Mouse (Mus musculus) stomach, postnatal 0 days (tissue): ENCODE measurements around the gene Grhl1. TPM values are rescaled to one million over a fixed set of nuclear protein-coding genes. Genes with fewer than 3 reads are reported as not detected.

Experiments
- ATAC-seq: fragments of 200-750 bp; cut with Nextera tagmentation; 2 replicates; pipeline ENCODE4 v1.8.0; 2017; ENCODE audit not compliant: low FRiP score, low TSS enrichment
- DNase-seq: peaks from one replicate; pipeline ENCODE4 v3.0.0-alpha.2; 2016; ENCODE audit warnings: low spot score
- H3K27ac ChIP-seq: fragments of 300-500 bp; sonication (generic); replicated peaks from 2 replicates; pipeline ENCODE4 v1.5.1; 2014; ENCODE audit warnings: mild to moderate bottlenecking, control low read depth
- H3K27me3 ChIP-seq: fragments of 300-500 bp; sonication (generic); 2 replicates; pipeline ENCODE4 v1.6.1; 2014; ENCODE audit warnings: low read length; ENCODE audit not compliant: control insufficient read depth, insufficient read depth
- H3K36me3 ChIP-seq: fragments of 300-500 bp; sonication (generic); 2 replicates; pipeline ENCODE4 v1.6.1; 2014; ENCODE audit warnings: low read length, mixed read lengths; ENCODE audit not compliant: control insufficient read depth, insufficient read depth
- H3K4me1 ChIP-seq: fragments of 300-500 bp; sonication (generic); replicated peaks from 2 replicates; pipeline ENCODE4 v1.6.1; 2014; ENCODE audit warnings: antibody characterized with exemption; ENCODE audit not compliant: control insufficient read depth, insufficient read depth
- H3K4me2 ChIP-seq: fragments of 300-500 bp; sonication (generic); replicated peaks from 2 replicates; pipeline ENCODE4 v1.6.1; 2014; ENCODE audit warnings: low read depth, mild to moderate bottlenecking, control low read depth, moderate library complexity
- H3K4me3 ChIP-seq: fragments of 300-500 bp; sonication (generic); 2 replicates; pipeline ENCODE4 v1.5.1; 2014; ENCODE audit warnings: low read depth, low read length, control low read depth
- H3K9ac ChIP-seq: fragments of 300-500 bp; sonication (generic); 2 replicates; pipeline ENCODE4 v1.6.1; 2014; ENCODE audit warnings: mild to moderate bottlenecking, low read length, control low read depth, mixed read lengths
- H3K9me3 ChIP-seq: fragments of 300-500 bp; sonication (generic); 2 replicates; pipeline ENCODE4 v1.6.1; 2016; ENCODE audit warnings: low read length; ENCODE audit not compliant: control insufficient read depth
- CTCF ChIP-seq: IDR thresholded peaks from 2 replicates; pipeline ENCODE4 v1.5.1; 2016; ENCODE audit warnings: antibody characterized with exemption, low read depth, mild to moderate bottlenecking, moderate library complexity
- EP300 ChIP-seq: optimal IDR thresholded peaks from 2 replicates; pipeline ENCODE3; 2016; ENCODE audit warnings: antibody characterized with exemption
- WGBS: fragments of 180-500 bp; shearing (Covaris S2); extraction: QIAGEN DNeasy Blood & Tissue Kit; methylation state at CpG from one replicate; pipeline ENCODE4 v1.1.7; 2014; 5-methylcytosine and 5-hydroxymethylcytosine counted together
- polyA plus RNA-seq: library from polyadenylated mRNA; unstranded; fragments of >200 nt; fragmentation: Nextera tagmentation; extraction: Ambion mirVana; gene quantifications from 2 replicates; pipeline ENCODE4 v1.2.1, GENCODE M21; 2015

Grhl1 gene
- polyA plus RNA-seq, 1 experiment from 2014 or later: 28.9 TPM

GRCm38 (mm10) chr12:24650415-24651062 is 78.5 kb downstream of the Grhl1 start:
- peak overlapping the region; percentile 63 for H3K9ac ChIP-seq
- DNase-seq: no peak

GRCm38 (mm10) chr12:24651063-24651557 is 79.0 kb downstream of the Grhl1 start, which contains the start of gene Klf11:
Gene Klf11 (plus strand): TSS chr12:24651274.
- Histone ChIP-seq H3K36me3 (peaks cover 7% of the 10 kb centered on the region), H3K4me3 (peak within 1 kb of the TSS; percentile 100), H3K4me1 (peaks cover 10% of the 10 kb centered on the region), H3K9me3 (no peaks in the 10 kb centered on the region), H3K9ac (peak within 1 kb of the TSS; percentile 99), H3K27ac (peak within 1 kb of the TSS; percentile 99), H3K27me3 (no peaks in the 10 kb centered on the region), H3K4me2 (peak within 1 kb of the TSS; percentile 60)
- TF ChIP-seq CTCF (no peak), EP300 (peak; percentile 11)
- DNase-seq: peak; percentile 98
- 0% methylated on average over 52 of the region's 68 CpGs for WGBS
- ATAC-seq: peak; percentile 93

More at GRCm38 (mm10) chr12:24650415-24651062, 78.5 kb downstream of the Grhl1 start:
- WGBS: 5% methylated on average over 22 of the region's 22 CpGs
- 0 out of 2 replicates have a peak, but pooled peaks cover 5% of the 10 kb centered on the region for H3K36me3 ChIP-seq
- no peaks in the 10 kb centered on the region for H3K27me3 ChIP-seq
- H3K27ac ChIP-seq: peak overlapping the region; percentile 86
- peak overlapping the region; percentile 60 for H3K4me2 ChIP-seq
- H3K4me1 ChIP-seq: peaks cover 10% of the 10 kb centered on the region
- TF ChIP-seq EP300 (no peak), CTCF (no peak)
- no peak for ATAC-seq
- H3K9me3 ChIP-seq: no peaks in the 10 kb centered on the region
- H3K4me3 ChIP-seq: peak overlapping the region; percentile 100

GRCm38 (mm10) chr12:24651642-24652342 is 79.7 kb downstream of the Grhl1 start:
- Histone ChIP-seq H3K9ac (peak overlapping the region; percentile 99), H3K27me3 (no peaks in the 10 kb centered on the region), H3K9me3 (no peaks in the 10 kb centered on the region)

GRCm38 (mm10) chr12:24654065-24654862 is 82.2 kb downstream of the Grhl1 start:
- DNase-seq (no peak), ATAC-seq (no peak)
- peaks cover 22% of the 10 kb centered on the region for H3K36me3 ChIP-seq
- peaks cover 10% of the 10 kb centered on the region for H3K4me1 ChIP-seq
- H3K9ac ChIP-seq: no peak overlapping the region
- H3K27ac ChIP-seq: no peak overlapping the region
- H3K9me3 ChIP-seq: no peaks in the 10 kb centered on the region
- no peaks in the 10 kb centered on the region for H3K27me3 ChIP-seq
- 78% methylated on average over 16 of the region's 16 CpGs for WGBS
- TF ChIP-seq EP300: no peak
- no peak for TF ChIP-seq CTCF
- H3K4me3 ChIP-seq: no peak overlapping the region
- H3K4me2 ChIP-seq: no peak overlapping the region

More at GRCm38 (mm10) chr12:24651642-24652342, 79.7 kb downstream of the Grhl1 start:
- H3K4me1 ChIP-seq: peaks cover 10% of the 10 kb centered on the region
- 1% methylated on average over 36 of the region's 36 CpGs for WGBS
- peak overlapping the region; percentile 99 for H3K27ac ChIP-seq
- H3K4me2 ChIP-seq: peak overlapping the region; percentile 52
- peak; percentile 86 for ATAC-seq
- H3K4me3 ChIP-seq: peak overlapping the region; percentile 100
- DNase-seq: peak; percentile 98
- H3K36me3 ChIP-seq: peaks cover 10% of the 10 kb centered on the region
- TF ChIP-seq EP300: peak; percentile 36
- TF ChIP-seq CTCF: no peak

- Histone ChIP-seq H3K36me3 (peaks cover 32% of the 10 kb centered on the region), H3K27me3 (no peaks in the 10 kb centered on the region), H3K4me3 (no peak overlapping the region), H3K4me2 (no peak overlapping the region), H3K9ac (no peak overlapping the region), H3K27ac (no peak overlapping the region), H3K4me1 (0 out of 2 replicates have a peak, but pooled peaks cover 2% of the 10 kb centered on the region), H3K9me3 (no peaks in the 10 kb centered on the region)
- DNase-seq: no peak
- ATAC-seq: no peak
- 57% methylated on average over 3 of the region's 3 CpGs for WGBS
- TF ChIP-seq EP300 (no peak), CTCF (0 out of 2 replicates have a peak, but pooled peaks have one; percentile 9)
Observed at GRCm38 (mm10) chr12:24656436-24656835, 84.4 kb downstream of the Grhl1 start.
